Mouse (Mus musculus) lung, adult 2 months (tissue): ENCODE data around the gene Lrch1. TPM values are rescaled to one million over a fixed set of nuclear protein-coding genes. Genes with fewer than 3 reads are reported as not detected.

ENCODE experiments used
- DNase-seq: peaks from one replicate; pipeline ENCODE4 v3.0.0; 2022
- H3K4me1 ChIP-seq: fragments of 200-500 bp; 2 replicates; pipeline ENCODE4 v1.6.1; 2011; ENCODE audit warnings: low read length; ENCODE audit not compliant: control insufficient read depth, insufficient read depth
- H3K4me3 ChIP-seq: fragments of 200-500 bp; replicated peaks from 2 replicates; pipeline ENCODE3; 2011; ENCODE audit warnings: low read depth, mild to moderate bottlenecking, control low read depth, low read length; ENCODE audit errors: extremely low read depth
- CTCF ChIP-seq: fragments of 200-500 bp; IDR thresholded peaks from 2 replicates; pipeline ENCODE4 v1.5.1; 2011; ENCODE audit warnings: mild to moderate bottlenecking, low read length, control low read depth; ENCODE audit not compliant: insufficient read depth
- POLR2A ChIP-seq: fragments of 200-500 bp; IDR thresholded peaks from 2 replicates; pipeline ENCODE4 v1.6.1; 2011; ENCODE audit warnings: low read depth, mild to moderate bottlenecking, control low read depth, low read length, borderline replicate concordance; ENCODE audit errors: extremely low read depth
- WGBS: fragments of 180-500 bp; shearing (Covaris S2); methylation state at CpG from one replicate; pipeline ENCODE4 v1.1.7; 2018; 5-methylcytosine and 5-hydroxymethylcytosine counted together
- polyA plus RNA-seq: library from polyadenylated mRNA; depleted of rRNA; stranded (reverse); fragments of >200 nt; gene quantifications from 2 replicates; pipeline ENCODE4 v1.2.3, GENCODE M21; 2012

The Lrch1 gene
- polyA plus RNA-seq, 1 experiment = 22.6 TPM

GRCm38 (mm10) chr14:74814848-74815789 is 132.6 kb downstream of the Lrch1 start:
- no peak for DNase-seq
- TF ChIP-seq POLR2A (no peak), CTCF (no peak)
- Histone ChIP-seq H3K4me3 (no peak overlapping the region), H3K4me1 (peaks cover 2% of the 10 kb centered on the region; the same call in 1 of the 2 replicates)
- WGBS = 92% methylated on average over 17 of the region's 17 CpGs

- no peak for TF ChIP-seq POLR2A
- TF ChIP-seq CTCF = no peak
- WGBS = 84% methylated on average over 11 of the region's 11 CpGs
- Histone ChIP-seq H3K4me1 (no peaks in the 10 kb centered on the region), H3K4me3 (no peak overlapping the region)
- no peak for DNase-seq
Observed at GRCm38 (mm10) chr14:74811617-74812016, 136.1 kb downstream of the Lrch1 start.

DNA sequence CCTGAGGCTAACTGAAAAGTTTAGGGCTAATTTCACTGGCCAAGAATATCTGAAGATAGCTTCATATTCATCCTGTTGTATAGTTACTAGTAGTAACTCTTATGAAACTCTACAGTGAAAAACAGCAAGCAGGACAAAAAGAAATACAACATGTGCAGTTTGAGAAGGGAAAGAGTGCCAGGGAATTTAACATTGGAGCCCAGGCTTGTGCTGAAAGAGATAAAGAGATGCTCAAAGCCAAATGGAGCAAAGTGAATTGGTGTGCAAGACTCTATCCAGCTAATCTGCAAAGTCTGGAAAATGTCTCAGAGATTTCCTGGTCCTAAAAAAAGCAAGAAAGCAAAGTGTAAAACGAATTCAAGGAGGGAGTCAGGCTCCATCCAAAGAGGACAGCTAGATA is 145.7 kb downstream of the Lrch1 start:
- no peaks in the 10 kb centered on the region for H3K4me1 ChIP-seq
- no peak for DNase-seq
- no peak for TF ChIP-seq POLR2A
- no peak for TF ChIP-seq CTCF
- WGBS = 84% methylated on average over 1 of the region's 1 CpGs
- no peak overlapping the region for H3K4me3 ChIP-seq

DNA sequence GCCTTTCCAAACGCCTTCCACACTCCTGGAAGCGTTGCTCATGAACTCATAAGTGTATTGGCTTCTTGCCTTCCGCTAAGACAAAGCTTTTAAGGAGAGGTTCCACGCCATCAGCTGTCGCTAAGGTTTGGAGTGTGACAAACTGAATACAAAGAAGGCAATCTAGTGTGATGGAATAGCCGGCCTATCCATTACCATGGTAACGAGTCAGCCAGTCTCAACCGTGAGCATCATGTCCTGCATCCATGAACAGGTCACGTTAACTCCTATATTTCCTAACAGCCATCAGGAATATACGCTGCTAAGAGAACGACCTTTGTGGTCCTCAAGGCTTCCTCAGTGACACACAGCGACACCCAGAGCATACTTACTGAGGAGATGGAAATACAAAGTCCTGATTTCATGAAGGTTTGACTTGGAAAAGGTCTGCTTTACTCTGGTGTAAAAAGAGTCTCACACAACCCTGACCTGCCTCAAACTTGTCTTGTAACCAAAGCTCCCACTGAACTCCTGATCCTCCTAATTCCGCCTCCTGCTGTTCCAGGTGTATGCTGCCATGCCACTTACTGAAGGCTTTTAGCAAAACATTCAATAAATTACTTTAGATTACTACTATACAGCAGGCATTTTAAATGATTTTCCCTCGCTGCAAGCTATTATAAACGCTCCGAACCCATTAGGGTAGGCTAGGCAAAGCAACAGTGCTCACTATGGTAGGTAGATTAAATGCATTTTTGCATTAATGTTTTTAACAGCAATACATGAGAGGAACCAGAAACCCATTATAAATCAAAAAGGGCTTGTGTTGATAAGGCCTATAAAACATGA is 149.4 kb downstream of the Lrch1 start:
- no peak for DNase-seq
- Histone ChIP-seq H3K4me3 (no peak overlapping the region), H3K4me1 (no peaks in the 10 kb centered on the region)
- TF ChIP-seq CTCF = no peak
- no peak for TF ChIP-seq POLR2A
- 93% methylated on average over 16 of the region's 16 CpGs for WGBS

GRCm38 (mm10) chr14:74797386-74798062 is 150.2 kb downstream of the Lrch1 start:
- no peak for DNase-seq
- H3K4me3 ChIP-seq = no peak overlapping the region
- 69% methylated on average over 10 of the region's 10 CpGs for WGBS
- no peaks in the 10 kb centered on the region for H3K4me1 ChIP-seq
- TF ChIP-seq POLR2A (no peak), CTCF (no peak)

- H3K4me3 ChIP-seq = no peak overlapping the region
- 61% methylated on average over 12 of the region's 12 CpGs for WGBS
- no peak for TF ChIP-seq POLR2A
- no peak for TF ChIP-seq CTCF
- H3K4me1 ChIP-seq = no peaks in the 10 kb centered on the region
- no peak for DNase-seq
Observed at GRCm38 (mm10) chr14:74794931-74795330, 152.7 kb downstream of the Lrch1 start.

- DNase-seq = no peak
- no peaks in the 10 kb centered on the region for H3K4me1 ChIP-seq
- WGBS = 70% methylated on average over 6 of the region's 6 CpGs
- TF ChIP-seq POLR2A = no peak
- TF ChIP-seq CTCF = no peak
- H3K4me3 ChIP-seq = no peak overlapping the region
Observed at GRCm38 (mm10) chr14:74792793-74793192, 154.9 kb downstream of the Lrch1 start.

GRCm38 (mm10) chr14:74790535-74790934 is 157.1 kb downstream of the Lrch1 start:
- Histone ChIP-seq H3K4me1 (no peaks in the 10 kb centered on the region), H3K4me3 (no peak overlapping the region)
- DNase-seq = no peak
- WGBS = 69% methylated on average over 5 of the region's 5 CpGs
- TF ChIP-seq CTCF = no peak
- no peak for TF ChIP-seq POLR2A

DNA sequence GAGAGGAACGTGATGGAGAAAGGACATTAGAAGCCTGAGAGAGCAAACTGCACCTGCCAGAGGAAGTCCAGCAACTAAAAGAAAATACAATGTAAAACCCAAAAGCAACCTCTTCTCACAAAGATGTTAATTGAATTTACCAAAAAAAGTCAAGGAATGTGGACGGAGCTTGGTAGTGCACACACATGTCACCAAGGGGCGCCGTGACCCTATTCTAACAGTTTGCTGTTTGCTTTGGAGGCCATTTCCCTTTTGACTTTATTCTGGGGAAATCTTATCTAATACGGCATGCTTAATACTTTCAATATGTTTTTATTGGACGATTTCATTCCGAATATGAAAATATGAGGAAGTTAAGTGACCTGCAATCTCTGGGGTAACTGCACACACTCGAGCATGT is 158.9 kb downstream of the Lrch1 start:
- no peak for DNase-seq
- WGBS = 61% methylated on average over 8 of the region's 8 CpGs
- Histone ChIP-seq H3K4me1 (no peaks in the 10 kb centered on the region), H3K4me3 (no peak overlapping the region)
- TF ChIP-seq CTCF (peak; percentile 49), POLR2A (no peak)
